Mouse (Mus musculus): ENCODE measurements around the gene Bcas1. TPM values are rescaled to one million over a fixed set of nuclear protein-coding genes. Genes with fewer than 3 reads are reported as not detected.

Bcas1 gene
- polyA plus RNA-seq, 1 experiment from 2014 or later, result 1.1 TPM

DNA sequence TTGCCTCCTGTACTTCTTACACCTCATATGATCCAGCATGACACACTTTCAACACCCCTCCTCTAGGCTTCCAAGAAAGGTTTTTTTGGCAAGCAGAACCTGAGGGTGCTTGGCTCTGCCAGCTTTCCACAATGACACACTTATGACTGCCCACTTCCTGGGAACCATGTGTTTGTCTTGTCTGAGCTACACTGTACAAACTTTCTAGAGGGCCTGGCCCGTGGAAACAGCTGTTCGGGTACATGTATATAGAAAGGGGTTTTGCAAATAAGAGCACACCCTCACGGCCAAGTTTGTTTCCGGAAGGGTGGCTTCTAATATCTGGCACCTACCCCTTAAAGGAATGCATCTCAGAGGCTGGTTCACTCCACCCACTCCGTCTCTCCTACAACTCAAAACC lies 18.2 kb upstream of the Bcas1 start:
- WGBS, result 90% methylated on average over 5 of the region's 5 CpGs
- H3K4me2 ChIP-seq (ENCODE audit: low read depth, low read length), result no peak overlapping the region
- no peak overlapping the region for H3K9ac ChIP-seq (replicated peaks; ENCODE audit: low read length)
- no peaks in the 10 kb centered on the region for H3K9me3 ChIP-seq (replicated peaks; ENCODE audit: control insufficient read depth, low read length)
- no peak overlapping the region for H3K27ac ChIP-seq (replicated peaks; ENCODE audit: low read depth, low read length)
- ATAC-seq (replicated peaks; ENCODE audit: insufficient number of reproducible peaks, low FRiP score, low TSS enrichment, low read depth) (no peak), DNase-seq (ENCODE audit: low spot score) (no peak)
- no peaks in the 10 kb centered on the region for H3K27me3 ChIP-seq (ENCODE audit: control insufficient read depth, insufficient read depth, low read length)
- H3K36me3 ChIP-seq (replicated peaks; ENCODE audit: control insufficient read depth, insufficient read depth, low read depth, low read length), result no peaks in the 10 kb centered on the region
- H3K4me1 ChIP-seq (ENCODE audit: control insufficient read depth, insufficient read depth, low read length), result no peaks in the 10 kb centered on the region
- no peak overlapping the region for H3K4me3 ChIP-seq (ENCODE audit: low read depth, low read length)

DNA sequence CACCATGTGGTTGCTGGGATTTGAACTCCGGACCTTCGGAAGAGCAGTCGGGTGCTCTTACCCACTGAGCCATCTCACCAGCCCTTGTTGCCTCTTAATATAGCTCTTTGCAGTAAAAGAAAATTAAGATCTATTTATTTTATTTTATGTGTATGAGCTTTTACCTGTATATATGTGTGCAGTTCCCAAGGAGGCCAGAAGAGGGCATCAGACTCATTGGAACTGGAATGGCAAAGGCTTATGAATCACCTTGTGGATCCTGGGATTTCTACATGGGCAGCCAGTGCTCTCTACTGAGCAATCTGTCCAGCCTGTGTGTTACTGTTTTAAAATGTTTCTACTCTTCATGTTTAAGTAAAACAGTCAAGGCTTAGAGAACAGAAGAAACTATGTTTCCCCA lies 14.9 kb upstream of the Bcas1 start:
- Histone ChIP-seq H3K36me3 (replicated peaks; ENCODE audit: control insufficient read depth, insufficient read depth, low read depth, low read length) (no peaks in the 10 kb centered on the region), H3K4me2 (ENCODE audit: low read depth, low read length) (no peak overlapping the region), H3K4me1 (ENCODE audit: control insufficient read depth, insufficient read depth, low read length) (no peaks in the 10 kb centered on the region), H3K4me3 (ENCODE audit: low read depth, low read length) (no peak overlapping the region), H3K27me3 (ENCODE audit: control insufficient read depth, insufficient read depth, low read length) (no peaks in the 10 kb centered on the region), H3K9ac (replicated peaks; ENCODE audit: low read length) (no peak overlapping the region), H3K27ac (replicated peaks; ENCODE audit: low read depth, low read length) (no peak overlapping the region), H3K9me3 (replicated peaks; ENCODE audit: control insufficient read depth, low read length) (no peaks in the 10 kb centered on the region)
- ATAC-seq (replicated peaks; ENCODE audit: insufficient number of reproducible peaks, low FRiP score, low TSS enrichment, low read depth), result no peak
- WGBS, result 69% methylated on average over 3 of the region's 3 CpGs
- peak; percentile 42 for DNase-seq (ENCODE audit: low spot score)

DNA sequence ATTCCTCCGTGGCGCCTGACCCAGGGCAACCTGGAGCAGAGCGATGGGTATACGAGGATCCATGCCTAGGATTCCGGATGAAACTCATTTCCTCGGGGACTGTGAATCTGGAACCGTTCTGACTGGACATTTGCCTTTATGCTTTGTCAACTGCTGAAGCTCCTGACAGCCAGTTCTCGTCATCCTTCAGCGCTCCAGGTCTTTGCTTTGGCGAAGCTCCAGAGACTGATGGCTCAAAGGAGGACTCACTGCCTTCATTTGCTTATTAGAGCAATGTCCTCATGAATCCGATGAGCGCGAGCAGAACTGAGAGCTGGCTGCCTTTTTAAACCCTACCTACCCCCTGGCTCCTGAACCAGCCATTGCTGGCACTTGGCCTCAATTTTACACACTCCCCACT lies 11.1 kb upstream of the Bcas1 start:
- H3K27me3 ChIP-seq (ENCODE audit: control insufficient read depth, insufficient read depth, low read length), result no peaks in the 10 kb centered on the region
- no peak overlapping the region for H3K4me2 ChIP-seq (ENCODE audit: low read depth, low read length)
- H3K27ac ChIP-seq (replicated peaks; ENCODE audit: low read depth, low read length), result no peak overlapping the region
- no peaks in the 10 kb centered on the region for H3K9me3 ChIP-seq (replicated peaks; ENCODE audit: control insufficient read depth, low read length)
- H3K9ac ChIP-seq (replicated peaks; ENCODE audit: low read length), result no peak overlapping the region
- ATAC-seq (replicated peaks; ENCODE audit: insufficient number of reproducible peaks, low FRiP score, low TSS enrichment, low read depth), result no peak
- 40% methylated on average over 13 of the region's 13 CpGs for WGBS
- no peak for DNase-seq (ENCODE audit: low spot score)
- H3K36me3 ChIP-seq (replicated peaks; ENCODE audit: control insufficient read depth, insufficient read depth, low read depth, low read length), result no peaks in the 10 kb centered on the region
- H3K4me3 ChIP-seq (ENCODE audit: low read depth, low read length), result no peak overlapping the region
- H3K4me1 ChIP-seq (ENCODE audit: control insufficient read depth, insufficient read depth, low read length), result no peaks in the 10 kb centered on the region

DNA sequence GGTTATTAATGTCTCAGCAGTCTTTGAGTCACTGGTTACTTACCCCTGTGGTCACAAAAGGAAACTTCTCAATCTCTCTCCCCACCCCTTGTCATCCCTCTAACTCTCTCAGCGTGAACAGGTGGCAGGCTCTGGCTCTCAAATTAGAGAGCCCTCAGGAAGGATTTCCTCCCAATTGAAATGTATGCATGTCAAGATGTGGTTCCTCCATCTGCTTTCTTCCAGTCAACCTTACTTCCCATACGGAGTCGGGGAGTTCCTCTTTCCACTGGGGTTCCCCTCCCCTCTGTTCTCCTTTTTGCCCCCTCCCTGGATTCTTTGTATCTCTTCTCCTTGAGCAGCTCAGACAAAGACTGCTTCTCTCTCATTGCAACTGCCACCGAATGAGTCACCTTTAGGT lies 8.6 kb upstream of the Bcas1 start:
- Histone ChIP-seq H3K27me3 (ENCODE audit: control insufficient read depth, insufficient read depth, low read length) (no peaks in the 10 kb centered on the region), H3K4me1 (ENCODE audit: control insufficient read depth, insufficient read depth, low read length) (no peaks in the 10 kb centered on the region), H3K4me2 (ENCODE audit: low read depth, low read length) (no peak overlapping the region), H3K27ac (replicated peaks; ENCODE audit: low read depth, low read length) (no peak overlapping the region), H3K4me3 (ENCODE audit: low read depth, low read length) (no peak overlapping the region), H3K36me3 (replicated peaks; ENCODE audit: control insufficient read depth, insufficient read depth, low read depth, low read length) (no peaks in the 10 kb centered on the region), H3K9ac (replicated peaks; ENCODE audit: low read length) (no peak overlapping the region), H3K9me3 (replicated peaks; ENCODE audit: control insufficient read depth, low read length) (no peaks in the 10 kb centered on the region)
- DNase-seq (ENCODE audit: low spot score) (no peak), ATAC-seq (replicated peaks; ENCODE audit: insufficient number of reproducible peaks, low FRiP score, low TSS enrichment, low read depth) (no peak)
- 68% methylated on average over 4 of the region's 4 CpGs for WGBS

DNA sequence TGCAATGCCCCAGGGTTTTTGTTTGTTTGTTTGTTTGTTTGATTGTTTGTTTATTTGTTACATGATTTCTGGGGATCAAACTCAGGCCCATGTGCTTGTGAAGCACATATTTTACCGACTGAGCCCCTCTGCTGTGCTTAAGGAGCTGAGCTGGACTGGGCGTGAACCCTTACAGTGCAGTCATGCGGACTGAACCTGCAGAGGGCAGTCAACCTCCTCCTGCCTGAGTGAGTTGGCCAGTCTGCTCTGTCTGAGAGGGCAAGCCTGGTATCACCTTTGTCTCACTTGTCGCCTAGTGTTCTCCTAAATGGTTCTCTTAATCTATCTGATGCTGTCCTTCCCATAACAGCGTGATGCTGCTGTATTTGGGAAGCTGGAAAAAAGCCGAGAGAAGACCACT lies 4.5 kb upstream of the Bcas1 start:
- DNase-seq (ENCODE audit: low spot score) (no peak), ATAC-seq (replicated peaks; ENCODE audit: insufficient number of reproducible peaks, low FRiP score, low TSS enrichment, low read depth) (no peak)
- Histone ChIP-seq H3K4me1 (ENCODE audit: control insufficient read depth, insufficient read depth, low read length) (no peaks in the 10 kb centered on the region), H3K9me3 (replicated peaks; ENCODE audit: control insufficient read depth, low read length) (no peaks in the 10 kb centered on the region), H3K4me2 (ENCODE audit: low read depth, low read length) (no peak overlapping the region), H3K27ac (replicated peaks; ENCODE audit: low read depth, low read length) (no peak overlapping the region), H3K9ac (replicated peaks; ENCODE audit: low read length) (no peak overlapping the region), H3K4me3 (ENCODE audit: low read depth, low read length) (no peak overlapping the region), H3K36me3 (replicated peaks; ENCODE audit: control insufficient read depth, insufficient read depth, low read depth, low read length) (no peaks in the 10 kb centered on the region), H3K27me3 (ENCODE audit: control insufficient read depth, insufficient read depth, low read length) (no peaks in the 10 kb centered on the region)
- WGBS, result 66% methylated on average over 6 of the region's 6 CpGs

DNA sequence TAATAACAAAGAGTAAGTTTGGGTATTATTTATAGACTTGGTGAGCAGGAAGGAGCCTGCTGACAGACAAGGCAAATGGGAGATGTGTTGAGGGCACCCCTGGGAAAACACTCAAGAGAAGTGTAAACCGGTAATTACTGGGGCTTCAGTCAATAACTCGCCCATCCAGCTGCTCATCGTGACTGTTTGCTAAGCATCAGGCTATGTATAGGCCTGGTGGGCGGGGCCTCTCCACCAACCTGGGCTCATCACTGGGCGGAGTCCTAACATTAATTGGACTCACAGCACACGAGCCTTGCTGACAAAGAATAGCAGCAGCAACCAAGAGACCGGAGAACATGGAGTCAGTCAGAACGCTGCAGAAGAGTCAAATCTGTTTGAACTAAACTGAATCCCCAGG lies 1.3 kb upstream of the Bcas1 start:
- Histone ChIP-seq H3K4me1 (ENCODE audit: control insufficient read depth, insufficient read depth, low read length) (no peaks in the 10 kb centered on the region), H3K27me3 (ENCODE audit: control insufficient read depth, insufficient read depth, low read length) (no peaks in the 10 kb centered on the region), H3K36me3 (replicated peaks; ENCODE audit: control insufficient read depth, insufficient read depth, low read depth, low read length) (no peaks in the 10 kb centered on the region), H3K27ac (replicated peaks; ENCODE audit: low read depth, low read length) (no peak overlapping the region), H3K9me3 (replicated peaks; ENCODE audit: control insufficient read depth, low read length) (no peaks in the 10 kb centered on the region), H3K4me2 (ENCODE audit: low read depth, low read length) (no peak overlapping the region), H3K4me3 (ENCODE audit: low read depth, low read length) (no peak overlapping the region), H3K9ac (replicated peaks; ENCODE audit: low read length) (no peak overlapping the region)
- 59% methylated on average over 8 of the region's 8 CpGs for WGBS
- ATAC-seq (replicated peaks; ENCODE audit: insufficient number of reproducible peaks, low FRiP score, low TSS enrichment, low read depth) (no peak), DNase-seq (ENCODE audit: low spot score) (no peak)

DNA sequence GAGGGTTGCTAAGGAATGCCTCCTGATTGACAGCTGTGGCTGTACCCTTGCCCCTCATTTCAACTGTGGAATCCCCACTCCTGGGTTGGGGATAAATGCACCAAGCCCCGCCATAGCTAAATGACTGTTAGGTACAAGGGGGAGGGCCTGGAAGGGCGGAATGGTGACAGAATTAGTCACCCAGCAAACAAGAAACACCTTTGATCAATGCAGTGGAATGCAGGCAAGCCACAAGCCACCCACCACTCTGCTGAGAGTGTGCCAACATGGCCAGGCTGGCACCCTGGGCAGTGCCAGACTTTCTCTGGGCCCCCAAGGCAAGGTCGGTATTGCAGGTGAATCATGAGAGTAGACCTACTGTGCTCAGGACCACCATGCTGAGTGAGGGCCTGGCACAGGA lies 3.5 kb downstream of the Bcas1 start:
- Histone ChIP-seq H3K4me1 (ENCODE audit: control insufficient read depth, insufficient read depth, low read length) (no peaks in the 10 kb centered on the region), H3K4me2 (ENCODE audit: low read depth, low read length) (no peak overlapping the region), H3K9ac (replicated peaks; ENCODE audit: low read length) (no peak overlapping the region), H3K27ac (replicated peaks; ENCODE audit: low read depth, low read length) (no peak overlapping the region), H3K36me3 (replicated peaks; ENCODE audit: control insufficient read depth, insufficient read depth, low read depth, low read length) (no peaks in the 10 kb centered on the region), H3K4me3 (ENCODE audit: low read depth, low read length) (no peak overlapping the region), H3K9me3 (replicated peaks; ENCODE audit: control insufficient read depth, low read length) (no peaks in the 10 kb centered on the region), H3K27me3 (ENCODE audit: control insufficient read depth, insufficient read depth, low read length) (no peaks in the 10 kb centered on the region)
- no peak for ATAC-seq (replicated peaks; ENCODE audit: insufficient number of reproducible peaks, low FRiP score, low TSS enrichment, low read depth)
- no peak for DNase-seq (ENCODE audit: low spot score)
- 65% methylated on average over 3 of the region's 3 CpGs for WGBS

DNA sequence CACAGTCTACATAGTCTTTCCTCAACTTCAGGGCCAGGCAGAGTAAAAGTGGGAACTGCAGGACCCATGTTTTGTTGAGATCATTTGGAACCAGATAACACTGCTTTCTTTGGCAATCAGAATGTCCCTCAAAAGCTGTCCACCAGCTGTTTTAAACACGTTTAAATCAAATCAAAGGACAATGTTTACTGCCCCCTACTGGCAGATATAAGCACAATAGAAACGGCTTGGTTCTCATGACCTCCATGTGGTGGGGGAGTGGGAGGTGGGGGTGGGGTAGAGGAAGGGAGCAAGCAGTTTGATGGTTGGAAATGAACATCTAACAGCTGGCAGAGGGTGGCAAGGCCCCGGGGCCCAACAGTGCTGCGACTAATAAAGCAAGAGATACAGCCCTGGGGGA lies 5.7 kb downstream of the Bcas1 start:
- DNase-seq (ENCODE audit: low spot score) (no peak), ATAC-seq (replicated peaks; ENCODE audit: insufficient number of reproducible peaks, low FRiP score, low TSS enrichment, low read depth) (no peak)
- Histone ChIP-seq H3K4me3 (ENCODE audit: low read depth, low read length) (no peak overlapping the region), H3K27me3 (ENCODE audit: control insufficient read depth, insufficient read depth, low read length) (no peaks in the 10 kb centered on the region), H3K9ac (replicated peaks; ENCODE audit: low read length) (no peak overlapping the region), H3K36me3 (replicated peaks; ENCODE audit: control insufficient read depth, insufficient read depth, low read depth, low read length) (no peaks in the 10 kb centered on the region), H3K4me1 (ENCODE audit: control insufficient read depth, insufficient read depth, low read length) (no peaks in the 10 kb centered on the region), H3K9me3 (replicated peaks; ENCODE audit: control insufficient read depth, low read length) (no peaks in the 10 kb centered on the region), H3K27ac (replicated peaks; ENCODE audit: low read depth, low read length) (no peak overlapping the region), H3K4me2 (ENCODE audit: low read depth, low read length) (no peak overlapping the region)
- 50% methylated on average over 4 of the region's 4 CpGs for WGBS

DNA sequence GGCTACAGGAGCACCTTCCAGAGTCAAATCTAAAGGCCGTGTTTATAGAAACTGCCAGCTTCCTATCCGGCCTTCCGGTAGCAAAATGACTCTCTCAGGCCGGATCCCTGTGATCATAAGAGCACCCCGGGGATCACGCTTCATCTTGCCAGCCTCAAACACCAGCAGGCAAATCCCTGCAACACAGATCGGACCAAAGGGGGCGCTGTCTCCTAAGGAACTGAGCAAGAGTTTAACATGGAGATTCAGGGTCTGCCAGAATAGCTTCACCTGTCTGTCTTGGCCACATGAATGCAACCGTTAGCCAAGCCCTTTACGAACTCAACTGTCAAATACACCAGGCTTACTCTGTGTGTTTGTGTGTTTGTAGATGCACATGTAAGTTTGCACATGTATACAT lies 8.9 kb downstream of the Bcas1 start:
- Histone ChIP-seq H3K4me1 (ENCODE audit: control insufficient read depth, insufficient read depth, low read length) (no peaks in the 10 kb centered on the region), H3K9me3 (replicated peaks; ENCODE audit: control insufficient read depth, low read length) (no peaks in the 10 kb centered on the region), H3K9ac (replicated peaks; ENCODE audit: low read length) (no peak overlapping the region), H3K4me2 (ENCODE audit: low read depth, low read length) (no peak overlapping the region), H3K27me3 (ENCODE audit: control insufficient read depth, insufficient read depth, low read length) (no peaks in the 10 kb centered on the region), H3K4me3 (ENCODE audit: low read depth, low read length) (no peak overlapping the region), H3K36me3 (replicated peaks; ENCODE audit: control insufficient read depth, insufficient read depth, low read depth, low read length) (no peaks in the 10 kb centered on the region), H3K27ac (replicated peaks; ENCODE audit: low read depth, low read length) (no peak overlapping the region)
- DNase-seq (ENCODE audit: low spot score) (peak; percentile 58), ATAC-seq (replicated peaks; ENCODE audit: insufficient number of reproducible peaks, low FRiP score, low TSS enrichment, low read depth) (no peak)
- 43% methylated on average over 10 of the region's 10 CpGs for WGBS

All from embryonic facial prominence, embryonic 11.5 days (tissue).